Mouse (Mus musculus) liver, adult 2 months (tissue): ENCODE results near the gene Tmem25.

ENCODE experiments used
- CTCF ChIP-seq: fragments of 200-500 bp; IDR thresholded peaks from 2 replicates; pipeline ENCODE4 v1.5.1; 2011; ENCODE audit warnings: low read depth, low read length, control low read depth
- POLR2A ChIP-seq: fragments of 200-500 bp; IDR thresholded peaks from 2 replicates; pipeline ENCODE4 v1.6.1; 2011; ENCODE audit warnings: low read length, control low read depth; ENCODE audit not compliant: insufficient read depth; ENCODE audit errors: extremely low read depth

DNA sequence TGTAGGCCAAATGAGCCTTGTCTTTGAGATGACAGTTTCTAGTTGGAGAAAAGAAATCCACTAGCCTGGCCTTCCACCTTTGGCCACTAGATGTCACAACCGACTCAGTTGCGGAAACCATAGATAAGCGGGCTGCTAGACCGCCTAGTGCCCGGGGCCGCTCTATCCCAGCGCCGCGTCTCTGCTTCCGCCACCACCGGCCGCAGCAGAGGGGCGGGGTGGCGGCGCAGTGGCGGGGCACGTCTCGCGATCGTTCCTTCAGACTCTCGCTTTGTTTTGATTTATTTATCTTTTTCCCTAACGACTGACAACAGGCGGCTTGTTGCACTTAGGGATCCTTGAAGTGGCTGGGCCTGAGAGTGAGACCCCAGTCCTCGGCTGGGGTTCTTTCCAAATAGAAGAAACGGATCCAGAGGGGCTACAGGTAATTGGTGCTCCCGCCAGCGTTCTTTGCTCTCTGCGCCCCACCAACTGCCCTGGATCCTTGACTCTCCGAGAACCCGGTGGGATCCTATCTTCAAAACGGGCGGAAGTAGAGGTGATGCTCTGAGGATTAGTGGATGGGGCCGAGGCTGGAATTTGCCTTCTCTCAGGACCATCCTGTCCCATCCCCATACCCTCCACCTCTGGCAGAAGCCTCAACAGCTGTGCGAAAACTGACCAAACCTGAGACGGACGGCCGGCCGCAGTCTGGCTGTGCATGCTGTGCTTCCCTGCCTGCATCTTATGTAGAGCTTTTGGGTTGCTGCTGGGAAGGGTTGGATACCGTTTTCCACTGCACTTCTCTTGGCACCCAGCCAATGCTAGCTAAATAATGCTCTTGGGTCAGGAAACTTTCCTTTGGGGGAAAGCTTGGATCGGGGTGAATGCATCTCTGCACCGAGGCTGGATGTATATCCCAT is 26.1 kb downstream of the Tmem25 start:
- TF ChIP-seq CTCF (peak; percentile 82), POLR2A (no peak)
